Mouse (Mus musculus) left cerebral cortex, adult 11 months (tissue): Measurements from ENCODE around the gene Teddm2.

Experiments
- DNase-seq: peaks from one replicate; pipeline ENCODE4 v3.0.0; 2022; ENCODE audit warnings: low spot score

The Teddm2 gene

GRCm38 (mm10) chr1:153820216-153820615, 79.8 kb downstream of the Teddm2 start:
- DNase-seq, result no peak

DNA sequence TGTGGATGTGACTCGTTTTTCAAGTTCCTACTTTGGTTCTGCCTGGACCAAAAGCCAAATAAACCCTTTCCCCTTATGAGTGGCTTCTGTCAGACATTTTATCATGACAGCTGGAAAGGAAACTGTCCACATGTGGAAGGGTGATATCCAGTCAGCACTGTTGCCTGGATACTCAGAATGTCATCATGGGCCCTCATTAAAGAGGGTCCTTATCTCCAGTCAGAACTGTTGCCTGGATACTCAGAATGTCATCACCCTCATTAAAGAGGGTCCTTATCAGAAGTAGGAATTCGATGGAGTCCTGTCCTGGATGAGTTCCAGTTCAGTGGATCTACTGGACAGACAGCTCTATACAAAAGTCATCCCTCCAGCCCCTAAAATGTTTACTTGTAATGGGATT, 85.8 kb downstream of the Teddm2 start:
- DNase-seq, result no peak

DNA sequence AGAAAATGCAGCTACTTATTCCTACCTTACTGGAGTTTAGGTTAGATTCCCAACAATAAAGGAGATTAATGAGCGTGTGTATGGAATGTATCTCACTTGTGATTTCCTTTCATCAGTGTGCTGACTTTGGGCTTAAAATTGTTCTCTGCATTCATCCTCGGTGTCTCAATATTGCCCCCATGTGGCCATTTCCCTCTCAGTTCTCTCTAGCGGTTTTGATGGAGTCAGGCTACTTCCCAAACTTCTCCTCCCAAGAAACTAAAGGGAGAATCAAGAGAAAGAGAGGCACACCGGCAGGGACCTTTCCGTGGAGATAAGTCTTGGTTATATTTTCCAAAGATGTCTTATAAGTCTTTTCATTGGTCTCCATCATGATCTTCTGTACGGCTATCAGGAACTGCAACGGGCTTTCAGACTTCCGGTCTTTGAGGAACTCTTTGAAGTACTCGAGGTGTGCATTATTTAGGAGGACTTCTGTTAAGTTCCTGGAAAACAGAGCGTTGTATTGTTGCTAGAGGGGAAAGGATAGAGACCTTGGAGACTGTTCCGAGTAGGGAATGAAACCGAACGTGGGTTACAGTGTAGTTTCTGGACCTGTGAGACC, 92.5 kb downstream of the Teddm2 start:
- DNase-seq, result peak; percentile 47

DNA sequence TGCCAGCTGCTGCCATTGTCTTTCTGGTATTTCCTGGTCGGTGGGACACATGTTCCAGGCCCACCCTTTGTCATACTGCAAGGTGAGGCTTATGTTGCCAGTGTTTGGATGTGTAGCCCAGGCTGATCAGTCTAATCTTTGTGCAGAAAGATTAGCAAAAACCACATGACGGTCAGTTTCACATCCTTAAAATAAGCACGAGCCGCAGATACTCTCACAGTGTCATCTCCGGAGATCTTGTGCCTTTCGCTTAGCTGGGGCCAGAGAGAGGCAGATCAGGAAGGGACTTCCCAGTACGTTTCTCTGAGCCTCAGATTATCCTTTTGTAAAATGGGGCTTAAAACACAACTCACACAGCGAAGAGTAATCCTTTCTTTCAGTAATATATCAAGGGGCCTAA, 96.5 kb downstream of the Teddm2 start:
- no peak for DNase-seq

DNA sequence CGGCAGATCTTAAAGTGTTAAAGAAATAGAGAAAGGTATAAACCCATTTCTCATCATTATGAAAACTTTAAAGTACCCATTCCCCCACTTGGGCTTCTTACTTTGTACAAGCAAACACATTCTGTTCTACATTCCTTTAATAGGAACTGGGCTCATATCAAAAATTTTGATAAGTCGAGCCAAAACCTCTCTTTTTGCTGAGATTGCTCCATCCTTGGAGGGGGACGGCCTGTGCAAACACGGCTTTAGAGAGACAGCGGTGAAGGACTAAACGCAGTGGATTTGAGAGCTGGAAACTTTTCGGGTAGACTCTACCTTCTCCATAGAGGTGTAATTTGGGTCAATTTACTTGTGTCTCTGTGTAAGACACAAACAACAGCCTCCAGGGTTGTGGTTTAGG, 97.3 kb downstream of the Teddm2 start:
- no peak for DNase-seq
